Mouse (Mus musculus) MEL (cell line): ENCODE data around the gene Adamtsl5. TPM values are rescaled to one million over a fixed set of nuclear protein-coding genes. Genes with fewer than 3 reads are reported as not detected.

Experiments used
- ETS1 ChIP-seq: IDR thresholded peaks from 2 replicates; pipeline ENCODE4 v1.6.1; 2012; ENCODE audit warnings: low read depth, mild to moderate bottlenecking, inconsistent platforms, low read length, improper control_type of control experiment, moderate library complexity
- MAZ ChIP-seq: IDR thresholded peaks from 2 replicates; pipeline ENCODE4 v1.6.1; 2012; ENCODE audit warnings: low read depth, mild to moderate bottlenecking, inconsistent platforms, low read length, improper control_type of control experiment
- MEF2A ChIP-seq: IDR thresholded peaks from 2 replicates; pipeline ENCODE4 v1.6.1; 2014; ENCODE audit warnings: low read depth, mild to moderate bottlenecking, inconsistent platforms, low read length, improper control_type of control experiment; ENCODE audit not compliant: poor library complexity, insufficient replicate concordance, severe bottlenecking; ENCODE audit errors: extremely low read depth
- MYB ChIP-seq: IDR thresholded peaks from 2 replicates; pipeline ENCODE4 v1.6.1; 2011; ENCODE audit warnings: mild to moderate bottlenecking, low read depth, low read length, improper control_type of control experiment
- polyA plus RNA-seq, 2 experiments: library from polyadenylated mRNA; stranded (reverse) in 1 of 2; unstranded in 1 of 2; fragments of >175 nt in 1 of 2; fragments of >200 nt in 1 of 2; gene quantifications; 2 replicates each; pipeline versions ENCODE4 v1.2.1 to v1.2.4; 2012; ENCODE audit warnings: low replicate concordance in 2 of 2, low read depth in 1 of 2; ENCODE audit not compliant: insufficient read length in 2 of 2, insufficient read depth in 1 of 2, missing spikeins in 1 of 2
- total RNA-seq: library from RNA; depleted of rRNA; stranded (reverse); fragments of 300-350 nt; gene quantifications from 2 replicates; pipeline ENCODE4 v1.2.3, GENCODE M21; 2012; rRNA removed

The Adamtsl5 gene
- total and polyA plus RNA-seq, 3 experiments, result 3.9 to 16.5 TPM; not detected in 1

DNA sequence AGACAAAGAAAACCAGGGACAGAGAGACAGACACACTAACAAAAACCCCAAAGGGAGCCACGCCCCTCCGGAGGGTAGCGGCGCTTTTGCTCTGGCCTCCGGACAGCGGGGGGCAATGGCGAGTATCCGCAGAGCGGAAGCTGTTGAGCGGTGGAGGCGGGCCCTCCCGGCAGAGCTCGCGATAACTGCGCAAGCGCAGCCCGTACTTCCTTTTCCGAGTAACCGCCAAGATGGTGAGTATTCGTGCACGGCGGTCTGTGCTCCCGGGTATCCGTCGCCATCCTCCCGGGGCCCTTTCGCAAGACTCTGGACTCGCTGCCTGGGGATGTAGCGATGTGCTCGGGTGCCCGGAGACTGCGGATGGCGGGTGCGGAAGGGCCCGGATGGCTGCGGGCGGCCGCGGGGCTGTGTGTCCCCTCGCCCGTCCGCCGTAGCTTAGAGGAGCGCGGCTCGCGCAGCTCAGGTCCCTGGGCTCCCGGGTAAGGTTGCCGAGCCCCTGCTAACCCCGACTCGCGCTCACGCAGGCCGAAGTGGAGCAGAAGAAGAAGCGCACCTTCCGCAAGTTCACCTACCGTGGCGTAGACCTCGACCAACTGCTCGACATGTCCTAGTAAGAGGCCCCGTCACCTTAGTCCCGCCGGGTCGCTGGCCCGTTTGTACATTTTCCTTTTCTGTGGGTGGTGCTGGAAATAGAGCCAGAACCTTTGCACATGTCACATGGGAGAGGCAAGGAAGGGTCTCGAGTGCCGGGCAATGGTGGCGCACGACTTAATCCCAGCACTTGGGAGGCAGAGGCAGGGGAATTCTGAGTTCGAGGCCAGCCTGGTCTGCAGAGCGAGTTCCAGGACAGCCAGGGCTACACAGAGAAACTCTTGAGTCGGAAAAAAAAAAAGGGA lies 55.7 kb downstream of the Adamtsl5 start, which contains the start of gene Rps15 (continued):
- no peak for TF ChIP-seq ETS1
- TF ChIP-seq MEF2A, result no peak
- TF ChIP-seq MAZ, result 0 out of 2 replicates have a peak, but pooled peaks have one; percentile 40
- peak; percentile 86 for TF ChIP-seq MYB
- TF ChIP-seq, all 39 proteins: peak for 22

Other genes with a start within 250 kb of the Adamtsl5 start
- gene Sbno2, start 242.8 kb downstream of the Adamtsl5 start, total RNA-seq, result 14.6 and 15.8 TPM in 2 replicates
- 10 to 100 TPM in 1 of 2 experiments, not detected in 1; 29.0 TPM for gene Sbno2, start 242.8 kb downstream of the Adamtsl5 start, polyA plus RNA-seq
- 77.8 and 108 TPM in 2 replicates for gene Stk11, start 232.6 kb downstream of the Adamtsl5 start, total RNA-seq
- 100 to 1,000 TPM in 1 of 2 experiments, not detected in 1; 188 TPM for gene Stk11, start 232.6 kb downstream of the Adamtsl5 start, polyA plus RNA-seq
- gene Atp5d, start 209.8 kb downstream of the Adamtsl5 start, total RNA-seq, result 308 and 324 TPM in 2 replicates
- gene Atp5d, start 209.8 kb downstream of the Adamtsl5 start, polyA plus RNA-seq, result 100 to 1,000 TPM; 300 to 657 TPM
- gene Cbarp, start 207.6 kb downstream of the Adamtsl5 start, total RNA-seq, result 4.8 and 6.8 TPM in 2 replicates
- gene Cbarp, start 207.6 kb downstream of the Adamtsl5 start, polyA plus RNA-seq, result 10 to 100 TPM in 1 of 2 experiments, not detected in 1; 19.3 TPM
- gene Midn, start 200.1 kb downstream of the Adamtsl5 start, total RNA-seq, result 8.1 and 8.3 TPM in 2 replicates
- 10 to 100 TPM in 1 of 2 experiments, not detected in 1; 26.7 TPM for gene Midn, start 200.1 kb downstream of the Adamtsl5 start, polyA plus RNA-seq
- 21.2 and 27.2 TPM in 2 replicates for gene Cirbp, start 182.4 kb downstream of the Adamtsl5 start, total RNA-seq
- gene Cirbp, start 182.4 kb downstream of the Adamtsl5 start, polyA plus RNA-seq, result 10 to 100 TPM in 1 of 2 experiments, not detected in 1; 56.6 TPM
- 16.9 and 17.7 TPM in 2 replicates for gene 1600002K03Rik, start 175.5 kb downstream of the Adamtsl5 start, total RNA-seq
- gene 1600002K03Rik, start 175.5 kb downstream of the Adamtsl5 start, polyA plus RNA-seq, result 10 to 100 TPM in 1 of 2 experiments, not detected in 1; 11.4 TPM
- 0.12 TPM in 1 of 2 replicates, not detected in the other for gene Efna2, start 168.9 kb downstream of the Adamtsl5 start, total RNA-seq
- 1 to 10 TPM in 1 of 2 experiments, not detected in 1; 2.8 TPM for gene Efna2, start 168.9 kb downstream of the Adamtsl5 start, polyA plus RNA-seq
- 34.8 and 35.3 TPM in 2 replicates for gene Mum1, start 122.0 kb downstream of the Adamtsl5 start, total RNA-seq
- 10 to 100 TPM; 34.0 to 55.2 TPM for gene Mum1, start 122.0 kb downstream of the Adamtsl5 start, polyA plus RNA-seq
- gene Ndufs7, start 99.3 kb downstream of the Adamtsl5 start, total RNA-seq, result 341 and 377 TPM in 2 replicates
- gene Ndufs7, start 99.3 kb downstream of the Adamtsl5 start, polyA plus RNA-seq, result 100 to 1,000 TPM in 1 of 2 experiments, not detected in 1; 458 TPM
- 4.1 and 6.0 TPM in 2 replicates for gene Gamt, start 87.4 kb downstream of the Adamtsl5 start, total RNA-seq
- gene Gamt, start 87.4 kb downstream of the Adamtsl5 start, polyA plus RNA-seq, result 1 to 10 TPM in 1 of 2 experiments, not detected in 1; 8.4 TPM
- 159 and 166 TPM in 2 replicates for gene Dazap1, start 86.9 kb downstream of the Adamtsl5 start, total RNA-seq
- gene Dazap1, start 86.9 kb downstream of the Adamtsl5 start, polyA plus RNA-seq, result 100 to 1,000 TPM in 1 of 2 experiments, not detected in 1; 236 TPM
- 3,963 and 4,320 TPM in 2 replicates for gene Rps15, start 56.0 kb downstream of the Adamtsl5 start, total RNA-seq
- 1,000 to 10,000 TPM; 1,331 to 3,905 TPM for gene Rps15, start 56.0 kb downstream of the Adamtsl5 start, polyA plus RNA-seq
- gene Apc2, start 52.4 kb downstream of the Adamtsl5 start, total RNA-seq, result 0.39 and 0.58 TPM in 2 replicates
- gene Apc2, start 52.4 kb downstream of the Adamtsl5 start, polyA plus RNA-seq, result 1 to 10 TPM in 1 of 2 experiments, not detected in 1; 1.2 TPM
- 68.9 and 81.5 TPM in 2 replicates for gene 2310011J03Rik, start 27.9 kb downstream of the Adamtsl5 start, total RNA-seq
- gene 2310011J03Rik, start 27.9 kb downstream of the Adamtsl5 start, polyA plus RNA-seq, result 10 to 100 TPM in 1 of 2 experiments, not detected in 1; 65.7 TPM
- 6.1 and 6.5 TPM in 2 replicates for gene Pcsk4, start 18.9 kb downstream of the Adamtsl5 start, total RNA-seq
- gene Pcsk4, start 18.9 kb downstream of the Adamtsl5 start, polyA plus RNA-seq, result 10 to 100 TPM in 1 of 2 experiments, not detected in 1; 23.1 TPM
- gene Reep6, start 18.5 kb downstream of the Adamtsl5 start, total RNA-seq, result 3.1 and 3.2 TPM in 2 replicates
- 10 to 100 TPM in 1 of 2 experiments, not detected in 1; 27.9 TPM for gene Reep6, start 18.5 kb downstream of the Adamtsl5 start, polyA plus RNA-seq
- 0.19 TPM in 1 of 2 replicates, not detected in the other for gene Plk5, start 8.0 kb upstream of the Adamtsl5 start, total RNA-seq
- under 1 TPM in 1 of 2 experiments, not detected in 1; 0.19 TPM for gene Plk5, start 8.0 kb upstream of the Adamtsl5 start, polyA plus RNA-seq
- gene Mex3d, start 39.2 kb upstream of the Adamtsl5 start, total RNA-seq, result 14.1 and 15.6 TPM in 2 replicates
- gene Mex3d, start 39.2 kb upstream of the Adamtsl5 start, polyA plus RNA-seq, result 10 to 100 TPM in 1 of 2 experiments, not detected in 1; 18.8 TPM
- gene Mbd3, start 51.1 kb upstream of the Adamtsl5 start, total RNA-seq, result 81.4 and 86.9 TPM in 2 replicates
- gene Mbd3, start 51.1 kb upstream of the Adamtsl5 start, polyA plus RNA-seq, result 100 to 1,000 TPM in 1 of 2 experiments, not detected in 1; 289 TPM
- 879 and 935 TPM in 2 replicates for gene Uqcr11, start 58.4 kb upstream of the Adamtsl5 start, total RNA-seq
- 100 to 1,000 TPM in 1 of 2 experiments, not detected in 1; 481 TPM for gene Uqcr11, start 58.4 kb upstream of the Adamtsl5 start, polyA plus RNA-seq
- 113 and 125 TPM in 2 replicates for gene Tcf3, start 85.2 kb upstream of the Adamtsl5 start, total RNA-seq
- gene Tcf3, start 85.2 kb upstream of the Adamtsl5 start, polyA plus RNA-seq, result 100 to 1,000 TPM in 1 of 2 experiments, not detected in 1; 258 TPM
- gene Onecut3, start 146.4 kb upstream of the Adamtsl5 start, total RNA-seq, result not detected in 2 replicates
- gene Onecut3, start 146.4 kb upstream of the Adamtsl5 start, polyA plus RNA-seq, result not detected
- gene Atp8b3, start 190.7 kb upstream of the Adamtsl5 start, total RNA-seq, result 0.03 TPM in 1 of 2 replicates, not detected in the other
- under 1 TPM in 1 of 2 experiments, not detected in 1; 0.13 TPM for gene Atp8b3, start 190.7 kb upstream of the Adamtsl5 start, polyA plus RNA-seq
- gene Rexo1, start 213.1 kb upstream of the Adamtsl5 start, total RNA-seq, result 14.3 and 14.7 TPM in 2 replicates
- gene Rexo1, start 213.1 kb upstream of the Adamtsl5 start, polyA plus RNA-seq, result 10 to 100 TPM in 1 of 2 experiments, not detected in 1; 54.6 TPM
- gene Klf16, start 228.9 kb upstream of the Adamtsl5 start, total RNA-seq, result 30.0 and 37.1 TPM in 2 replicates
- gene Klf16, start 228.9 kb upstream of the Adamtsl5 start, polyA plus RNA-seq, result 10 to 100 TPM in 1 of 2 experiments, not detected in 1; 51.1 TPM
- 89.6 and 98.5 TPM in 2 replicates for gene Abhd17a, start 241.9 kb upstream of the Adamtsl5 start, total RNA-seq
- gene Abhd17a, start 241.9 kb upstream of the Adamtsl5 start, polyA plus RNA-seq, result 100 to 1,000 TPM in 1 of 2 experiments, 10 to 100 TPM in 1; 96.2 to 136 TPM